Mouse (Mus musculus) stomach, embryonic 16.5 days (tissue): ENCODE results near the gene Hsfy2. TPM values are rescaled to one million over a fixed set of nuclear protein-coding genes. Genes with fewer than 3 reads are reported as not detected.

Experiments
- ATAC-seq: fragments of 200-750 bp; cut with Nextera tagmentation; 2 replicates; pipeline ENCODE4 v1.8.0; 2017; ENCODE audit warnings: moderate number of reproducible peaks, moderate TSS enrichment; ENCODE audit not compliant: insufficient read depth, low FRiP score
- H3K27ac ChIP-seq: fragments of 300-500 bp; sonication (generic); 2 replicates; pipeline ENCODE4 v1.5.1; 2014; ENCODE audit warnings: low read length
- H3K27me3 ChIP-seq: fragments of 300-500 bp; sonication (generic); 2 replicates; pipeline ENCODE4 v1.6.1; 2014; ENCODE audit warnings: low read length, control low read depth, mixed read lengths; ENCODE audit not compliant: control insufficient read depth, insufficient read depth
- H3K36me3 ChIP-seq: fragments of 300-500 bp; sonication (generic); 2 replicates; pipeline ENCODE4 v1.6.1; 2014; ENCODE audit warnings: low read length; ENCODE audit not compliant: control insufficient read depth, insufficient read depth
- H3K4me1 ChIP-seq: fragments of 300-500 bp; sonication (generic); 2 replicates; pipeline ENCODE4 v1.6.1; 2014; ENCODE audit warnings: low read length, control low read depth, mixed read lengths; ENCODE audit not compliant: control insufficient read depth, insufficient read depth
- H3K4me2 ChIP-seq: fragments of 300-500 bp; sonication (generic); 2 replicates; pipeline ENCODE4 v1.6.1; 2014; ENCODE audit warnings: low read depth, low read length, mixed read lengths
- H3K4me3 ChIP-seq: fragments of 300-500 bp; sonication (generic); replicated peaks from 2 replicates; pipeline ENCODE4 v1.5.1; 2014; ENCODE audit warnings: mild to moderate bottlenecking, low read length
- H3K9ac ChIP-seq: fragments of 300-500 bp; sonication (generic); 2 replicates; pipeline ENCODE4 v1.6.1; 2014; ENCODE audit warnings: low read length
- H3K9me3 ChIP-seq: fragments of 300-500 bp; sonication (generic); replicated peaks from 2 replicates; pipeline ENCODE4 v1.6.1; 2016; ENCODE audit warnings: low read length, control low read depth; ENCODE audit not compliant: control insufficient read depth
- WGBS: fragments of 180-500 bp; shearing (Covaris S2); extraction: QIAGEN DNeasy Blood & Tissue Kit; methylation state at CpG from one replicate; pipeline ENCODE4 v1.1.7; 2014; 5-methylcytosine and 5-hydroxymethylcytosine counted together
- polyA plus RNA-seq: library from polyadenylated mRNA; unstranded; fragments of >200 nt; fragmentation: Nextera tagmentation; extraction: Ambion mirVana; gene quantifications from 2 replicates; pipeline ENCODE4 v1.2.1, GENCODE M21; 2015

The Hsfy2 gene
- polyA plus RNA-seq: not detected in 2 replicates

GRCm38 (mm10) chr1:56637335-56637734 is at the start of gene Hsfy2:
Gene Hsfy2 (minus strand): TSS chr1:56637435.
- no peak for ATAC-seq
- Histone ChIP-seq H3K9me3 (no peaks in the 10 kb centered on the region), H3K4me3 (no peak within 1 kb of the TSS), H3K4me2 (no peak within 1 kb of the TSS), H3K27ac (no peak within 1 kb of the TSS), H3K27me3 (no peaks in the 10 kb centered on the region), H3K9ac (no peak within 1 kb of the TSS), H3K4me1 (no peaks in the 10 kb centered on the region), H3K36me3 (no peaks in the 10 kb centered on the region)
- 85% methylated on average over 2 of the region's 2 CpGs for WGBS

DNA sequence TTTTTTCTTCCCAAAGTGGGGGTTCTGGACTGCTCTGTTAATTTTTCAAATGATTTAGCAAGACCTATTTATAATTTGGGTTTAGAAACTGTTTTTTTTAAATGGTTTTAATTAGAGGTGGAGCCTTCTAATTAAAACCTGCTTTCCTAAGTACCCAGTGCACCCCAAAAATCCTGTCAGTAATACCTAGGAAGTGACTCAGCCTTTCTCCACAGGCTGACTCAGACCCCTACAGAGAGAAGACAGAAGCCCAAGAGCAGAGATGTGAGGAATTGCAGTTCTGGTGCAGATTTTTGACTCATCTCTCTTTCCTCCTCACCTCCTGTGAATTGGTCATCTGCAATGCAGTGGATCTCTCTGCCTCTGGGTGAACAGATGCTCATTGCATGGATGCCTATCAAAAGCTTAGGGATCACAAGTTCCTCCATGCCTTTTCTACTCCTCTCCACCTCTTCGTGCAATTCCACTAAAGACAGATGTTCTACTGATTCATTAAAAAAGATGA is 47.9 kb upstream of the Hsfy2 start:
- Histone ChIP-seq H3K9me3 (no peaks in the 10 kb centered on the region), H3K9ac (no peak overlapping the region), H3K4me1 (no peaks in the 10 kb centered on the region), H3K36me3 (no peaks in the 10 kb centered on the region), H3K27ac (no peak overlapping the region), H3K27me3 (no peaks in the 10 kb centered on the region), H3K4me2 (no peak overlapping the region), H3K4me3 (no peak overlapping the region)
- 86% methylated on average over 1 of the region's 1 CpGs for WGBS
- no peak for ATAC-seq

DNA sequence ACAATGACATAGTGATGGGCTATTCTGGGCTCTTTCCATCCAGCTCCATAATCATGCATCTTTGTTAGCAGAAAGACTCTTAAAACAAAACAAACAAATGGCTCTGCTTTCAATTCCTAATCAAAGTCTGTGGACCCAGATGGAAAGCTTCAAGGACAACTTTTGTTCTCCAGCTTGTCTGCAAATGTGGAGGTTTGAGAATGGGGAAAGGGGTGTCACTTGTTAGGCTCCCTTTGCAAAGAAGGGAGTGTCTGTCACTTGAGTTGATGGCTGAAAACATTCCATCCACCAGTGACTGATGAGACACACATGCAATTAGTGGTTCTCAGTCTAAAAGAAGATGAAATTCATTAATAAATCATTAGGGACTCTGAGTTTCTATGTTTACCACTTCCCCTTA is 47.3 kb upstream of the Hsfy2 start:
- Histone ChIP-seq H3K4me2 (no peak overlapping the region), H3K4me3 (no peak overlapping the region), H3K27ac (no peak overlapping the region), H3K36me3 (no peaks in the 10 kb centered on the region), H3K9me3 (no peaks in the 10 kb centered on the region), H3K4me1 (no peaks in the 10 kb centered on the region), H3K27me3 (no peaks in the 10 kb centered on the region), H3K9ac (no peak overlapping the region)
- ATAC-seq: no peak

- 81% methylated on average over 2 of the region's 2 CpGs for WGBS
- Histone ChIP-seq H3K27me3 (no peaks in the 10 kb centered on the region), H3K36me3 (no peaks in the 10 kb centered on the region), H3K4me1 (no peaks in the 10 kb centered on the region), H3K27ac (no peak overlapping the region), H3K4me3 (no peak overlapping the region), H3K9ac (no peak overlapping the region), H3K4me2 (no peak overlapping the region), H3K9me3 (no peaks in the 10 kb centered on the region)
- no peak for ATAC-seq
Measured at GRCm38 (mm10) chr1:56681258-56681657, 44.0 kb upstream of the Hsfy2 start.

DNA sequence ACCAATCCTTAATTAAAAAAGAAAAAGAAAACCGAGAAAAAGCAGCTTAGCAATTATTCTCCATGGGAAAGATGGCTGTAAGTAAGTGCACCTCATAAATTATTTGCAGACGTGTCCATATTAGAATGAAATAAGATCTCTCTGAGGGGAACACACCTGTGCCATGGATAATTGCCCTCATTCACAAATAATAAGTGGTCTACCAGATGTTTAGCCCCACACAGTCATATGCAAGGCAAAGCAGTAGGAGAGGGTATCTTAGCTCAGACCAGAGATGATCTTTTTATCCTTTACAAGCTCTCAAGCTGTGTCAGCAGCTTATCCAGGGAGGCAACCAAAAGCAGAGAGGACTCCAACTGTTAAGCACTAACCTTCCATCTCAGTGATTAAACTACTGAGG is 38.0 kb upstream of the Hsfy2 start:
- H3K27me3 ChIP-seq: no peaks in the 10 kb centered on the region
- H3K36me3 ChIP-seq: no peaks in the 10 kb centered on the region
- no peak for ATAC-seq
- no peaks in the 10 kb centered on the region for H3K4me1 ChIP-seq
- H3K9me3 ChIP-seq: no peaks in the 10 kb centered on the region
- no peak overlapping the region for H3K4me2 ChIP-seq
- no peak overlapping the region for H3K4me3 ChIP-seq
- H3K9ac ChIP-seq: no peak overlapping the region
- no peak overlapping the region for H3K27ac ChIP-seq
- 50% methylated on average over 2 of the region's 2 CpGs for WGBS

GRCm38 (mm10) chr1:56674601-56675000 is 37.4 kb upstream of the Hsfy2 start:
- WGBS: 82% methylated on average over 3 of the region's 3 CpGs
- H3K27me3 ChIP-seq: no peaks in the 10 kb centered on the region
- no peaks in the 10 kb centered on the region for H3K4me1 ChIP-seq
- H3K4me2 ChIP-seq: no peak overlapping the region
- H3K9me3 ChIP-seq: no peaks in the 10 kb centered on the region
- H3K4me3 ChIP-seq: no peak overlapping the region
- no peak overlapping the region for H3K27ac ChIP-seq
- H3K36me3 ChIP-seq: no peaks in the 10 kb centered on the region
- ATAC-seq: no peak
- no peak overlapping the region for H3K9ac ChIP-seq

DNA sequence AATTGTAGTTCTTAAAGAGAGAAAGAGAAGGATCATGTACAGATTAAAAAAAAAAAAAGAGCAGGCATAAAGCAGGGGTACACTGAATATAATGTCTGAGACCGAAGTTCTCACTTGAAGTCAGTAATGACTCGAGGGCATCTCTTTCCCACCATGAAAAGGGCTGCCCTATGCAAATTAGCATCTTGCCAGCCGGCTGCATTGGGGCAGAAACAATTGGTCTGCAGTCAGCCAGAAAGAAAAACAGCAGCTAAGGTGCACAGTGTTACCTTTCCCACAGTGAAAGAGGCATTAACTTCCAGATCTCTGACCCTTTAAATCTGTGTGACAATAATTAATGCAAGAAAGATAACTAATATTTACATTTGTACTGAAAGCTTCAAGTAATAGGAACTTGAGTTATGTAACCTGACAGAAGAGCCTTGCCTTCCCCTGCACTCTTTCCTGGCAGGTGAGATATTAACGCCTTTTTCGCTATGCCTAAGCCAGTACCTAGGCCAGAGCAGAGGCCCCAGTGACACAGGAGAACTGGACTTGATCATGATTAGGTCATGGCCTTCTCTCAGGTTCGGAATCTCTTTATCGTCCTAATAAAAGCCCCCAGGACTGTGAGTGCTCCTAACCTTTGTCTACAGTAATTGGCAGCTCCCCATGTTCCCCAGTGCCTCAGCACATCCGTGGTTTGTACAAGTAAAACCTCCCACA is 34.2 kb upstream of the Hsfy2 start:
- ATAC-seq: no peak
- no peaks in the 10 kb centered on the region for H3K27me3 ChIP-seq

GRCm38 (mm10) chr1:56670509-56670908 is 33.3 kb upstream of the Hsfy2 start:
- Histone ChIP-seq H3K9me3 (no peaks in the 10 kb centered on the region), H3K4me1 (no peaks in the 10 kb centered on the region), H3K27me3 (no peaks in the 10 kb centered on the region), H3K4me3 (no peak overlapping the region), H3K27ac (no peak overlapping the region), H3K9ac (no peak overlapping the region), H3K36me3 (no peaks in the 10 kb centered on the region), H3K4me2 (no peak overlapping the region)
- no peak for ATAC-seq
- 68% methylated on average over 5 of the region's 5 CpGs for WGBS

More for the DNA sequence above, 34.2 kb upstream of the Hsfy2 start:
- no peak overlapping the region for H3K9ac ChIP-seq
- no peak overlapping the region for H3K4me3 ChIP-seq
- no peaks in the 10 kb centered on the region for H3K36me3 ChIP-seq
- no peak overlapping the region for H3K4me2 ChIP-seq
- no peaks in the 10 kb centered on the region for H3K9me3 ChIP-seq
- 32% methylated on average over 8 of the region's 8 CpGs for WGBS
- no peaks in the 10 kb centered on the region for H3K4me1 ChIP-seq
- no peak overlapping the region for H3K27ac ChIP-seq

- no peak overlapping the region for H3K9ac ChIP-seq
- H3K4me1 ChIP-seq: no peaks in the 10 kb centered on the region
- no peak for ATAC-seq
- no peaks in the 10 kb centered on the region for H3K9me3 ChIP-seq
- H3K4me2 ChIP-seq: no peak overlapping the region
- H3K27me3 ChIP-seq: no peaks in the 10 kb centered on the region
- WGBS: 79% methylated on average over 3 of the region's 3 CpGs
- no peak overlapping the region for H3K4me3 ChIP-seq
- no peaks in the 10 kb centered on the region for H3K36me3 ChIP-seq
- H3K27ac ChIP-seq: no peak overlapping the region
Measured at GRCm38 (mm10) chr1:56664606-56665005, 27.4 kb upstream of the Hsfy2 start.
